Mouse (Mus musculus) adrenal gland, adult 2 months (tissue): Measurements from ENCODE around the gene Atp2a2. TPM values are rescaled to one million over a fixed set of nuclear protein-coding genes. Genes with fewer than 3 reads are reported as not detected.
"Not testable (repeated sequence)": the region's sequence is repeated elsewhere in the genome, so short reads cannot be mapped to it uniquely, and the experiment has no call there.

Experiments
- DNase-seq: peaks from one replicate; pipeline ENCODE4 v3.0.0; 2021
- polyA plus RNA-seq: library from polyadenylated mRNA; depleted of rRNA; stranded (reverse); fragments of >200 nt; gene quantifications from 2 replicates; pipeline ENCODE4 v1.2.3, GENCODE M21; 2012
- total RNA-seq, 2 experiments: library from RNA; stranded (reverse); gene quantifications; 2 replicates each; pipeline ENCODE4 v1.2.3; 2021

The Atp2a2 gene
- total and polyA plus RNA-seq, 3 experiments: 50.5 to 186 (median 159) TPM

- no peak for DNase-seq
These were observed 4.0 kb downstream of the Atp2a2 start for GRCm38 (mm10) chr5:122498046-122498445.

DNA sequence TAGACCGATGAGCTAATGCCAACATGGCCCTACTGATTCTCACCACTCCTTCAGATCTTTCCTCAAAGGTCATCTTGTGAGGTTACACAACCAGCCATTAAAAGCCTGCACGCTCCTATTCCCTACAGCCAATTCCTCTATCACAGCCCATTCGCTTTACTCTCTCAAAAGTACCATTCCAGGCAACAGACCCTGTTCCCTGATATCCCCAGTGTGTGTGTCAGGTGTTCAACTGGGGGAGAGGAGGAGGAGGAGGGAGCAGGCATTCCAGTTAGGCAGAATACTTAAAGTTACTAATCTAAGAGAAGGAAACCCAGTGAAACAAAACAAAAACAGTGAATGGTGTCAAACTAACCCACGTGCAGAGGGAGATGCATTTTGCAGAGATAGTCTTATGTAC, 5.0 kb downstream of the Atp2a2 start:
- no peak for DNase-seq

DNA sequence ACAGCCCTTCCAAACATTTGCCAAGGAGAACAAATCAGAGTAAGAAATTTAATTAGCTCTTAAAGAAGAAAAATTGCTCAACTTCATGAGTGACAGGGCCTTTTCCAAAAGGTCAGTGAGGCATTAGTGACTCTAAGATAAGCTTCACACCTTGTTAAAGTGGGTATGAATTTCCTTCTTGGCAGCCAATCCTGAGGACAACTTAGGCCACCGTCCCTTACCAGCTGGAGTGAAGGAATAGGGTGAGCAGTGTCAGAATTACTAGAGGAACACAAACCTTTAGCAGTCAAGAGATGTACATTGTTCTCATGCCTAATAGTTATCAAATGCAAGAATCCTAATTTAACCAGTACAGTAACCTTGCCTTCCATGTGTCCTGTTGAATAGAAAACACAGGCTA, 7.6 kb downstream of the Atp2a2 start:
- no peak for DNase-seq

- DNase-seq: no peak
These were observed 9.0 kb downstream of the Atp2a2 start for GRCm38 (mm10) chr5:122493035-122493434.

DNA sequence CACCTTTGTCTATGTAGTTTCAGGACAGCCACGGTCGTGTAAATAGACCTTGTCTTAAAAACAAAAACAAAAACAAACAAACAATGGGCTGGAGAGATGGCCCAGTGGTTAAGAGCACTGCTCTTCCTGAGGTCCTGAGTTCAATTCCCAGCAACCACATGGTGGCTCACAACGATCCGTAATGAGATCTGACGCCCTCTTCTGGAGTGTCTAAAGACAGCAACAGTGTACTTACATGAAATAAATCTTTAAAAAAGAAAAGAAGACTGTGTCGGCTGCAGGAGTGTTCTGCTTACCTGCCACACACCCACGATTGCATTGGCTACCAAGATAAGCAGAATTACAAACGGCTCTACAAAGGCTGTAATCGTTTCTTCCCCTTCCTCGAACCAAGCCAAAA, 10.6 kb downstream of the Atp2a2 start:
- DNase-seq: no peak

DNA sequence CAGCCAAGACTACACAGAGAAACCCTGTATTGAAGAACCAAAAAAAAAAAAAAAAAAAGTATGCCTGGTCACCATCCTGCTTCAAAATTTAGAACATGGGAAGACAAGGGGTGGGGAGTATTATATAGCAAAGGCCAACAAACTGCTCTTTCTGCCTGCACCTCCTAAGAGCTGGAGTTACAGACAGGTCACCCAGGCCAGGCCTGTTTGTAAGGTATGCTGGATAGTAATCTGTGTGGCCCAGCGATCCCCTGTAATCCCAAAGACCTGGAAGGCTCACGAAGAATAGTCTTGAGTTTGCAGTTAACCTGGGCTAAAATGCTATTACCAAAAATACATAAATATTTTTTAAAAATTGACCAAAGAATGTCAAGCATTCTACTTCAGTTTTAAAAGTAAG, 11.9 kb downstream of the Atp2a2 start:
- no peak for DNase-seq

DNA sequence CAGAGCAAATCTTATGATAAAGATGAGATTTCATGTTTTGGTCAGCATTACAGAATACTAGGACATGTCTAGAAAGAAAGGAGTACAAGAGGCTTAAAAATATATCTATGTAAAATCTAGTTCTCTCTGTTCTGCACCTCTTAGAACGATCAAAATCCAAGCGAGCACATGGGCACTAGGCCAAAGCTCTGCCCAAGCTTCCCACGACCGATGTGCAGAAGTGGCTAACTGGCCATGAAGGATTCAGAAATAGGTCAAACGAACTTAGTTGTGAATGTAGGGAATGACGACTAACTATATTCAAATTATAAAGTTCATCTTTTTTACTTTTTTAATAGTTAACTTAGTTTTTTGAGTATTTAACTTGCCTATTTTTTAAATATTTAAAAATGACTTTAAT, 14.2 kb downstream of the Atp2a2 start:
- no peak for DNase-seq

- not testable (repeated sequence) for DNase-seq
These were observed 15.8 kb downstream of the Atp2a2 start for GRCm38 (mm10) chr5:122486243-122486642.

GRCm38 (mm10) chr5:122482733-122483391, 19.2 kb downstream of the Atp2a2 start:
- peak; percentile 63 for DNase-seq

GRCm38 (mm10) chr5:122481844-122482243, 20.2 kb downstream of the Atp2a2 start:
- DNase-seq: peak; percentile 52

DNA sequence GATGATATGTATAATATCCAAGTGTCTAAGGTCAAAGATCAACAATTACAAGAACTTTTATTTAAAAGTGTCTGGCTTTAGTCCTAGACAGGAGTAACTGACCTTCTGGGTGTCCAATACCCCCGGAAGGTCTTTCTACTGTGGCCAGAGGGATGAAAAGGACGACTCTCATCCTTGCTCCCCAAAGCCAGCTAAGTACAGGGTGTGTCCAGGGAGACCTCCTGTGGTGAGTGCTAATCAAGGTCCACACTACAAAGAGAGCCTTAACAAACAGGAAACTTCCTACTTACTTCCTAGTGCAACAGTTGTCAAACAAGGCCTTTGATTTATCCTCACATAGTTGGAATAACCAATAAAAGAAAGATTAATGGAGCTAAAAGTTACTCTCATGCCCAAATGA, 22.9 kb downstream of the Atp2a2 start:
- DNase-seq: no peak

DNA sequence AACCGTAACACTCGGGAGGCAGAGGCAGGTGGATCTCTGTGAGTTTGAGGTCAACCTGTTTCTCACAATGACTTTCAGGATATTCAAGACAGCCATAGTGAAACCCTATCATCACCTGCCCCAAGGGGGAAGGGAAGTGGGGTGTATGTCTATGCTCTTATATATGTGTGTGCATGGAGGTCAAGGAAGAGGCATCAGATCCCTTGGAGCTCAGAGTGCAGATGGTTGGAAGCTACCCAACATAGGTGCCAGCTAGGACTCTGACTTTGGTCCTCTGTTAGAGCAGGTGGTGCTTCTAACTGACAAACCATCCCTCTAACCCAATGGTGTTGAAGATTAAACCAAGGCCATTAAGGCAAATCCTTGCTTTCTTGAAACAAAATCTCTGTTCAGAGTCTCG, 24.5 kb downstream of the Atp2a2 start:
- no peak for DNase-seq

- no peak for DNase-seq
These were observed 25.9 kb downstream of the Atp2a2 start for GRCm38 (mm10) chr5:122476078-122476477.

DNA sequence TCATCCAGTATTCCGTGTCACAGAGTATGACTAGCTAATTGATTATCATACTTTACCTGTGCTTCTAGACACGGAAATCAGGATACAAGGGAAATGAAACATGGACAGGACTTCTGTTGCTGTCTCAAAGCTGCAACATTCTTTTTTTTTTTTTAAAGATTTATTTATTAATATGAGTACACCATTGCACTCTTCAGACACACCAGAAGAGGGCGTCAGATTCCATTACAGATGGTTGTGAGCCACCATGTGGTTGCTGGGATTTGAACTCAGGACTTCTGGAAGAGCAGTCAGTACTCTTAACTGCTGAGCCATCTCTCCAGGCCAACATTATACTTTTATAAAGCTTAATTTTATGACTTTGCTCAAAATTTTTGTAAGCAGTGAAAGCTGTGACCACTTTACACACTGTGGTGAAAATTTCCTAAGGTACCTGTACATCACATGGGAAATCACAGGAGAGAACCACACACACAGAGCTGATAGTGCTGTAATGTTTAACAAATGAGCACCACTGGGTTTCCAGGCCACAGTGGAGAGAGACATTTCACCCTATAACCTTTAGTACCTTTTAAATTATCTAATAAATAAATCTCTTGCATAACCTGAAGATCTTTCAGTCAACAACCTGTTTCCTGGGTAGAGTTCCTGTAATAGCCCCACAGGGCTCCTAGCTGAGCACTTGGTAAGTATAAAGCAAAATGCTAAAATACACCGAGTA, 27.2 kb downstream of the Atp2a2 start:
- no peak for DNase-seq

DNA sequence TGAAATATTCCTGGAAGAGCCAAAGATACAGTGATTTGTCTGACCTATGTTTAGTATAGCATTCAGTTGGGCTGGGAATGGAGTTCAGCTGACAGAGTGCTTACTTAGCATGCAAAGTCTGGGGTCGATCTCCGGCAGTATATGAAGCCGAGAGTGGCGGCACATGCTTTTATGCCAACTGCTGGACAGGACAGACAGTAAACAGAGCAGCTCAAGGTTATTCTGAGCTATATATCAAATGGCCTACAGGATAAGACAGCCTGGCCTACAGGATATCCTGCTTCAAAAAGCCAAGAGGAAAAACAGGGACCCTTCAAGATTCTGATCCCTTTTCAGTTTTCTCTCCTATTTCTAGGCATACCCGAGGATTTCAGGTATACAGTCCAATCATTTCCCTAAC, 30.4 kb downstream of the Atp2a2 start:
- no peak for DNase-seq

GRCm38 (mm10) chr5:122461431-122461830, 40.6 kb downstream of the Atp2a2 start:
- DNase-seq: no peak

- DNase-seq: peak; percentile 45
These were observed 41.4 kb downstream of the Atp2a2 start for GRCm38 (mm10) chr5:122460656-122461055.

- no peak for DNase-seq
These were observed 42.7 kb downstream of the Atp2a2 start for GRCm38 (mm10) chr5:122459335-122459734.

DNA sequence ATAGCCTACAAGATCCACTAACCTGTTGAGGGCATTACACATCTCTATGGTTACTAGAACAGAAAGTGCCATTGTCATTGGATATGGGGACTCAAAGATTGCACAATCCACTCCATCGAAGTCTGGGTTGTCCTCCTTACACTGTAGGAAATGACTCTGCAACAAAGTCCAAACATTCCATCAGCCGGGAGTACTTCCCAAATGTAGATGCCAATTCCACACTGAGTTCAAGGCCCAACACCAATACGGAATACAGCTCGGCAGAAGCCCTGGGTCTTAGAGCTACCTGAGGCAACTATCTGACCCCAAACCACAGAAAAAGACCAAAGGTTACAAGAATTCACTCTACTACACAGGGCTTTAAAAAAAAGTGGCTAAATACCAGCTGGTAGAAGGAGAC, 44.0 kb downstream of the Atp2a2 start:
- no peak for DNase-seq

DNA sequence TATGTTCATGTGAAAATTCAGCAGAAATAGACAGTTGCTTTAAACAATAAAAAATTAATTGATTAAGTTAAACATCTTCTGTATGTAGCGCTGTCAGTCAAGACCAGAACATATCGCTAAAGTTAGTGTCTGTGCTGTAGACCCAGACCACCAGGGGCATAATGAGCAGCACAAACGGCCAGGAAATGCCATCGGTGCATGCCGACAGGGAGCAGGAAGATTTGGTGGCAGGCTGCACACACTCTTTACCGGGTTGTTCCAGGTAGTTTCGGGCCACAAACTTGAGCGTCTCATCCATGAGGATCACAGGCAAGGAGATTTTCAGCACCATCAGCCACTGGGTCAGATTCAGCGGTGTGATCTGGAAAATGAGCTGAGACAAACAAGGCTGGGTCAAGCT, 45.0 kb downstream of the Atp2a2 start:
- not testable (repeated sequence) for DNase-seq

DNA sequence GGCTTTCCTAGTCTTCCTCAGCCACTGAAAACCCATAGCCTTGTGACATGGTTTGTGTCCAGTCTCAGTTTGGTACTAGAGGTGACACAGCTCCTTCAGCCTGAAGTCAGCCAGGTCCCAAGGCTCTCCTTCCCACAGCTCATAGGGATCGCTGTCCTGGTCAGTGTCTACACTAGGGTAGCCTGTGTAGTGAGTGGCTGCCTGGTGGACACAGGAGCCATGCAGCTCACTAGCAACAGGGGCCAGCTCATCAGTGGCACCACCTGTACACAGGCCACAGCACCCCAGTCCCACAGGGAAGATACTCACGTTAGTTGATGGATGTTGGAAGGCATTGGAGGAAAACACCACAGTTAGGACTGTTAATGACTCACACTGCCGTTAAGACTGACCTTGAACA, 46.4 kb downstream of the Atp2a2 start:
- no peak for DNase-seq

GRCm38 (mm10) chr5:122454883-122455282, 47.1 kb downstream of the Atp2a2 start:
- DNase-seq: no peak

DNA sequence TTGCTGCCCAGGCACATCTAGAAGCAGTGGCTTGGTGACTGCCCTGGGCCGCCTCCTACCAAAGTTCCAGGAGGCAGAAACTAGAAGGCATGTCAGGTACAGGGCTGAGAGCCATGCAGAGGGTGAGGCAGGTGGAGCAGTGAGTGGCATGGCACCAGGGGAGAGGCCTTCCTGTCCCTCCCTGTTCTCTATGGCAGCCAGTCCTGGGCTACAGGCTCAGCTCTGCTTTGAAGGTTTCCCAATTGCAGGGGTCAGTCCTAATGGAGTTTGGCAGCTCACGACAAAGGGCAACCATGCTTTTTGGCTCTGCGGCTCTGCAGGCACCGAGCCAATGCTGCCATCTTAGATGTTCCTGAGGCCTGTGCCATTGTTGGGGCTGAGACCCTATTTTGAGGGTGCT, 47.6 kb downstream of the Atp2a2 start:
- no peak for DNase-seq

DNA sequence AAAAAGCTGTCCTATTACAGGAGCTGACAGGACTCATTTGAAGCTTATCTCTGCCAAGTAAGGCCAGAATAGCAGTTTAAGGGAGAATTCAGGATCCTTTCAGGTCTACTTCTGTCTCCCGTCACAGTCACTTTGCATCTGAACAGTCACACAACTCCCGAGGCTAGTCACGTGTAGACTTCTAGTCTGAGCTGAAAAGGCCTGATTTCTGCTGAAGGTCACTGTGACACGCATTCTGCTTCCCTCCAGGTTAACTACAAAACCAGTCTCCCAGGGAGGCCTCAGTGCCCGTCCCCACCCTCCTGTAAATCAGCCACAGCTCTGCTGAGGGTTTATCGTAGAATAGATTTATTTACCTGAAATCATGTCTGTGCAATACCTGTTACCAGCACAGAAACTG, 48.8 kb downstream of the Atp2a2 start:
- peak; percentile 45 for DNase-seq
